Mouse (Mus musculus) CH12.LX (cell line): ENCODE measurements at regions not wholly inside any gene's neighbourhood (a gene's known extent, or its start where the extent isn't known, plus 50 kb on each side); places are given as distances from the start of the nearest gene placed in this dataset.

ENCODE experiments used
- DNase-seq: peaks from one replicate; pipeline ENCODE4 v3.0.0-alpha.2; 2013; ENCODE audit errors: extremely low read depth
- H3K27ac ChIP-seq: 2 replicates; pipeline ENCODE4 v1.5.1; 2012; ENCODE audit warnings: low read depth, mild to moderate bottlenecking, control low read depth, moderate library complexity; ENCODE audit not compliant: insufficient read depth
- H3K27me3 ChIP-seq: replicated peaks from 2 replicates; pipeline ENCODE3; 2012; ENCODE audit warnings: inconsistent platforms
- H3K36me3 ChIP-seq, 2 experiments: replicated peaks in 1 of 2; 2 replicates each; pipeline versions ENCODE3 to v1.6.1; 2012; ENCODE audit warnings: inconsistent platforms in 1 of 2, low read length in 1 of 2, mild to moderate bottlenecking in 1 of 2, mixed read lengths in 1 of 2, moderate library complexity in 1 of 2; ENCODE audit not compliant: control insufficient read depth in 1 of 2, insufficient read depth in 1 of 2
- H3K4me1 ChIP-seq, 2 experiments: 2 replicates each; pipeline ENCODE4 v1.6.1; 2012; ENCODE audit warnings: inconsistent platforms in 1 of 2, moderate library complexity in 1 of 2; ENCODE audit not compliant: insufficient read depth in 2 of 2, control insufficient read depth in 1 of 2
- H3K4me2 ChIP-seq: 2 replicates; pipeline ENCODE4 v1.6.1; 2012; ENCODE audit warnings: low read depth, mild to moderate bottlenecking, control low read depth; ENCODE audit not compliant: poor library complexity, insufficient read depth, severe bottlenecking
- H3K4me3 ChIP-seq, 3 experiments: fragments of 150-350 bp in 1 of 3; sonication (generic) in 1 of 3; replicated peaks in 1 of 3; 2 replicates each; pipeline versions ENCODE3 to v1.5.1; 2011 to 2012; ENCODE audit warnings: low read depth in 2 of 3, low read length in 2 of 3, mild to moderate bottlenecking in 2 of 3, moderate library complexity in 2 of 3, control low read depth in 1 of 3, improper control_type of control experiment in 1 of 3, inconsistent platforms in 1 of 3, mixed read lengths in 1 of 3; ENCODE audit not compliant: poor library complexity in 1 of 3
- H3K79me2 ChIP-seq: replicated peaks from 2 replicates; pipeline ENCODE4 v1.6.1; 2012; ENCODE audit warnings: mild to moderate bottlenecking, moderate library complexity; ENCODE audit not compliant: control insufficient read depth, poor library complexity, insufficient read depth, severe bottlenecking; ENCODE audit errors: extremely low read depth
- H3K9ac ChIP-seq: 2 replicates; pipeline ENCODE4 v1.6.1; 2012; ENCODE audit warnings: low read depth, mild to moderate bottlenecking, control low read depth, moderate library complexity; ENCODE audit not compliant: insufficient read depth
- H3K9me3 ChIP-seq: replicated peaks from 2 replicates; pipeline ENCODE3; 2012; ENCODE audit warnings: low read length, inconsistent platforms, mixed read lengths
- CHD1 ChIP-seq: IDR thresholded peaks from 2 replicates; pipeline ENCODE4 v1.6.1; 2012; ENCODE audit warnings: low read depth, low read length, improper control_type of control experiment, inconsistent platforms
- CTCF ChIP-seq, 2 experiments: IDR thresholded peaks in 1 of 2; conservative IDR thresholded peaks in 1 of 2; 2 replicates each; pipeline ENCODE4 v1.5.1; 2011 to 2012; ENCODE audit warnings: low read depth in 2 of 2, low read length in 2 of 2, improper control_type of control experiment in 1 of 2, inconsistent platforms in 1 of 2, mild to moderate bottlenecking in 1 of 2, moderate library complexity in 1 of 2
- ETS1 ChIP-seq: conservative IDR thresholded peaks from 2 replicates; pipeline ENCODE4 v1.6.1; 2012; ENCODE audit warnings: low read depth, mild to moderate bottlenecking, inconsistent platforms, low read length, improper control_type of control experiment, moderate library complexity
- HCFC1 ChIP-seq: IDR thresholded peaks from 2 replicates; pipeline ENCODE4 v1.6.1; 2012; ENCODE audit warnings: low read depth, mild to moderate bottlenecking, inconsistent platforms, low read length, improper control_type of control experiment
- KAT2A ChIP-seq: IDR thresholded peaks from 2 replicates; pipeline ENCODE4 v1.6.1; 2012; ENCODE audit warnings: low read length, improper control_type of control experiment, inconsistent platforms; ENCODE audit not compliant: insufficient replicate concordance
- MAZ ChIP-seq: IDR thresholded peaks from 2 replicates; pipeline ENCODE4 v1.6.1; 2012; ENCODE audit warnings: low read depth, mild to moderate bottlenecking, inconsistent platforms, low read length, improper control_type of control experiment, moderate library complexity
- MEF2A ChIP-seq: IDR thresholded peaks from 2 replicates; pipeline ENCODE4 v1.6.1; 2014; ENCODE audit warnings: low read depth, mild to moderate bottlenecking, inconsistent platforms, low read length, improper control_type of control experiment, borderline replicate concordance
- MXI1 ChIP-seq: IDR thresholded peaks from 2 replicates; pipeline ENCODE4 v1.6.1; 2011; ENCODE audit warnings: mild to moderate bottlenecking, low read depth, low read length, improper control_type of control experiment
- MYC ChIP-seq: IDR thresholded peaks from 2 replicates; pipeline ENCODE4 v1.6.1; 2011; ENCODE audit warnings: low read depth, mild to moderate bottlenecking, improper control_type of control experiment, low read length
- NELFE ChIP-seq: IDR thresholded peaks from 2 replicates; pipeline ENCODE4 v1.6.1; 2011; ENCODE audit warnings: low read depth, low read length, improper control_type of control experiment
- PAX5 ChIP-seq: IDR thresholded peaks from 2 replicates; pipeline ENCODE4 v1.6.1; 2012; ENCODE audit warnings: low read length, inconsistent platforms, mixed read lengths
- POLR2A ChIP-seq: IDR thresholded peaks from 2 replicates; pipeline ENCODE4 v1.6.1; 2011; ENCODE audit warnings: low read depth, mild to moderate bottlenecking, improper control_type of control experiment, low read length
- RAD21 ChIP-seq: IDR thresholded peaks from 2 replicates; pipeline ENCODE4 v1.6.1; 2011; ENCODE audit warnings: low read depth, mild to moderate bottlenecking, low read length, improper control_type of control experiment, moderate library complexity
- SMC3 ChIP-seq: IDR thresholded peaks from 2 replicates; pipeline ENCODE4 v1.6.1; 2011; ENCODE audit warnings: low read depth, low read length, improper control_type of control experiment
- TCF12 ChIP-seq: IDR thresholded peaks from 2 replicates; pipeline ENCODE4 v1.6.1; 2014; ENCODE audit warnings: low read depth, mild to moderate bottlenecking, inconsistent platforms, low read length, improper control_type of control experiment
- UBTF ChIP-seq: IDR thresholded peaks from 2 replicates; pipeline ENCODE4 v1.6.1; 2012; ENCODE audit warnings: low read depth, mild to moderate bottlenecking, inconsistent platforms, low read length, improper control_type of control experiment, moderate library complexity
- USF1 ChIP-seq: IDR thresholded peaks from 2 replicates; pipeline ENCODE4 v1.6.1; 2014; ENCODE audit warnings: low read depth, mild to moderate bottlenecking, inconsistent platforms, low read length, improper control_type of control experiment
- USF2 ChIP-seq: conservative IDR thresholded peaks from 2 replicates; pipeline ENCODE4 v1.6.1; 2011; ENCODE audit warnings: low read depth, low read length, improper control_type of control experiment
- ZC3H11A ChIP-seq: IDR thresholded peaks from 2 replicates; pipeline ENCODE4 v1.6.1; 2012; ENCODE audit warnings: low read depth, mild to moderate bottlenecking, inconsistent platforms, low read length, improper control_type of control experiment
- ZKSCAN1 ChIP-seq: IDR thresholded peaks from 2 replicates; pipeline ENCODE4 v1.6.1; 2012; ENCODE audit warnings: low read depth, inconsistent platforms, low read length, improper control_type of control experiment, borderline replicate concordance
- ZMIZ1 ChIP-seq: IDR thresholded peaks from 2 replicates; pipeline ENCODE4 v1.6.1; 2012; ENCODE audit warnings: low read depth, mild to moderate bottlenecking, inconsistent platforms, low read length, improper control_type of control experiment
- dilution Hi-C: fragments of 300-500 bp; cut with MboI; formaldehyde crosslinking; loops from 2 replicates; pipeline ENCODE4 v1.14.3; 2020; ENCODE audit warnings: low sequenced_read_pairs; ENCODE audit not compliant: extremely low pct_unique_long_range_greater_than_20kb, extremely low pct_ligation_motif_present
- in situ Hi-C: fragments of 300-500 bp; cut with MboI; formaldehyde crosslinking; loops from 3 replicates; pipeline ENCODE4 v1.14.3; 2019; ENCODE audit warnings: low sequenced_read_pairs, low pct_ligation_motif_present, low pct_unique_long_range_greater_than_20kb, mixed read lengths

DNA sequence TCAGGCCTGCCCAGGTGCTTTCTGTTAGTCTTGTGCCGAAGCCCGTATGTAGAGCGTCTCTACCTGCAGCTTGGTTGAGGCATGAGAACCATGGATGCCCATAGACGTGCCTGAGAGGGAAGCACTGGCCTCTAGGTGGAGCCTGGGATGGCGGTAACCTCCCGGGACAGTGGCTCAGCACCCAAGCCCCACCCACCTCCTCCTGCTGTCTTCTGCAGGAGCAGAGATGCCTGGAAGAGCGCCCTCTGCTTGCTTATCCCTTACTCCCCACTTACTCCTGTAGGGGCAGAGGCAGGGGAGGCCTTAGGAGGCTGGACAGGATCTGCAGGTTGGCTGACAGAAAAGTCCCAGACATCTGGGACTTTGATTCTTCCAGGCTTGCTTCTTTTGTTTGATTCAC, 92.7 kb upstream of the Zc3h12a start:
- Histone ChIP-seq H3K79me2 (no peaks in the 10 kb centered on the region), H3K9ac (no peak overlapping the region), H3K4me1 (no peaks in the 10 kb centered on the region), H3K4me3 (no peak overlapping the region), H3K27me3 (peaks cover 89% of the 10 kb centered on the region), H3K27ac (no peak overlapping the region), H3K9me3 (peaks cover 11% of the 10 kb centered on the region), H3K4me2 (no peak overlapping the region), H3K36me3 (no peaks in the 10 kb centered on the region)
- peak; percentile 22 for DNase-seq
- in situ Hi-C loops = no loop called here
- dilution Hi-C loops = no loop called here
- peak; percentile 22 for TF ChIP-seq SMC3
- TF ChIP-seq ETS1 = no peak
- peak; percentile 20 for TF ChIP-seq RAD21
- TF ChIP-seq CTCF (conservative IDR thresholded peaks at IDR 0.05 in 1 of 2, IDR thresholded peaks at IDR 0.05 in 1 of 2; ENCODE audit: low read depth in 2 of 2, low read length in 2 of 2) = peak in 1 of 2 experiments; percentile 59; a peak in 2 of 4 replicates

DNA sequence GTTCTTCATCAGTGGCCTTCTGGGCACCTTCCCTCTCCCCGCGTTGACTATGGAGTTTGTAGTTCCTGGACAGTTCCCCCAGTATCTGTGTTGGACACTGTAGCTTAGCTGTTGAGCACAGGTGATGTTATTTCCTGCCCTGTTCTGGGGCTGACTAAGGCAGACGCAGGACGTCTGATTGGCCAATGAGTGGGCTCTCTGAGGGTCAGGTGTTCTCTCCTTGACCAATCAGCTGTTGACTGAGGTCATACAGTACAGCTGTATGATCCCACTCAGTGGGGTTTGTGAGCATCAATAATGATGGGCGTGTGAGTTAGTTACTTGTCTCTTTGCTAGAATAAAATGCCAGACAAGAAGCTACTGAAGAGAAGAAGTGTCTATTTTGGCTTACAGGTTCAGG, 91.6 kb upstream of the Zc3h12a start:
- Histone ChIP-seq H3K9ac (no peak overlapping the region), H3K79me2 (no peaks in the 10 kb centered on the region), H3K27ac (no peak overlapping the region)
- dilution Hi-C loops = no loop called here
- in situ Hi-C loops = no loop called here
- TF ChIP-seq USF1 (peak; percentile 57), USF2 (peak; percentile 64), ZC3H11A (no peak)
- TF ChIP-seq, all 38 proteins: peak for 2
- H3K4me1 ChIP-seq = no peaks in the 10 kb centered on the region
- peaks cover 83% of the 10 kb centered on the region for H3K27me3 ChIP-seq
- H3K4me2 ChIP-seq = no peak overlapping the region
- no peak overlapping the region for H3K4me3 ChIP-seq
- H3K36me3 ChIP-seq = no peaks in the 10 kb centered on the region
- peaks cover 11% of the 10 kb centered on the region for H3K9me3 ChIP-seq
- peak; percentile 26 for DNase-seq

DNA sequence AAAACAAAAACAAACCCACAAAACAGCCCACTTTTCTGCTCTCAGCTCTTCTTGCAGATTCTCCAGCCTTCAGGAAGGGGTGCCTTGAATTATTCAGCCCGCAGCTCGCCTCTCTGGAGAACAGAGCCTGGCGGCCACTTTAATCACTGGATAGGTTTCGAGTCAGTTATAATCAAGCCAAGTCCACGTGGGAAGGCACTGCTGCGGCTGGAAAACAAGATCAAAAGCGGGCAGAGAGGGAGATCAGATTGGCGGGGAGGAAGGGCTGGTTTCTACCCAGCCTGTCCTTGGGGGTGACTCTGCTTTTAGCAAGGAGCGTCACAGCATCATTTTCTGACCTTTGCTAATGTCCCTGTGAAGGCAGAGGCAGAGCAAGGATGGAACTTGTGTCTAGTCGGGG, 86.7 kb upstream of the Zc3h12a start:
- Histone ChIP-seq H3K27me3 (peaks cover 73% of the 10 kb centered on the region), H3K36me3 (no peaks in the 10 kb centered on the region), H3K4me1 (no peaks in the 10 kb centered on the region; a peak in 1 of 4 replicates), H3K4me2 (no peak overlapping the region), H3K4me3 (no peak overlapping the region), H3K79me2 (no peaks in the 10 kb centered on the region), H3K9me3 (peaks cover 11% of the 10 kb centered on the region), H3K9ac (no peak overlapping the region), H3K27ac (no peak overlapping the region)
- dilution Hi-C loops = no loop called here
- DNase-seq = no peak
- TF ChIP-seq HCFC1 (no peak), POLR2A (no peak), PAX5 (no peak), NELFE (no peak), ETS1 (no peak), UBTF (no peak), ZKSCAN1 (no peak), RAD21 (no peak), TCF12 (no peak), MEF2A (no peak), CHD1 (no peak), MAZ (no peak), ZMIZ1 (no peak), ZC3H11A (no peak), MYC (no peak), MXI1 (no peak), KAT2A (no peak)
- in situ Hi-C loops = no loop called here
